Mouse (Mus musculus) gastrocnemius, postnatal 14 days (tissue): ENCODE measurements at regions not wholly inside any gene's neighbourhood (a gene's known extent, or its start where the extent isn't known, plus 50 kb on each side); places are given as distances from the start of the nearest gene placed in this dataset.

Experiments
- DNase-seq: peaks from one replicate; pipeline ENCODE4 v3.0.0; 2021; ENCODE audit warnings: mixed read lengths
- intact Hi-C: fragments of 180-260 bp; cut with DNase I; formaldehyde crosslinking; loops from one replicate; pipeline ENCODE4 v1.15.1; 2025; ENCODE audit warnings: low total_unique reads

GRCm38 (mm10) chr3:128518806-128519205, 622.7 kb upstream of the Fam241a start:
- intact Hi-C loops: no loop called here
- DNase-seq: no peak

- DNase-seq: no peak
- intact Hi-C loops: loop anchor here (10.0 kb wide), 1 partner anchor 734 kb away; no protein-coding TSS in a partner anchor
Measured at GRCm38 (mm10) chr3:128471111-128471510, 575.0 kb upstream of the Fam241a start.

DNA sequence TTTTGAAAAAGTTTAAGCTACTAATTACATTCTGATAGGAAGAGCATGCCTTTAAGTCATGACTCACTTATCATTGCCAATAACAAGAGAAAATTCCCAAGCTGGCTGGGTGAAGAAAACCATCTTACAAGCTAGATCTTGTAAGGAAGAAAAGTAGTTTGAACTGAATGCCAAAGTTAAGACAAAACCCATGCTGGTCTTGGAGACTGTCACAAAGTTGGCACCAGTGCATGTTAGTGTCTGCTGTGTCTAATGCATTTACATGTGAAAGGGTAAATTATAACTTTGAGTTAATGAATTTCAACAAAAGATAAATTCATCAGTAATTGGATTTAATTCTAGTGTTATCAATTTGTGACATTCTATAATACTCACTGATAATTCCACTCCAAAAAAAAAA, 533.6 kb upstream of the Fam241a start:
- intact Hi-C loops: no loop called here
- no peak for DNase-seq

GRCm38 (mm10) chr3:128415568-128415967, 519.4 kb upstream of the Fam241a start:
- intact Hi-C loops: no loop called here
- DNase-seq: no peak

- no peak for DNase-seq
- intact Hi-C loops: no loop called here
Measured at GRCm38 (mm10) chr3:128413481-128413880, 517.4 kb upstream of the Fam241a start.

GRCm38 (mm10) chr3:128412157-128412556, 516.0 kb upstream of the Fam241a start:
- intact Hi-C loops: no loop called here
- DNase-seq: no peak

DNA sequence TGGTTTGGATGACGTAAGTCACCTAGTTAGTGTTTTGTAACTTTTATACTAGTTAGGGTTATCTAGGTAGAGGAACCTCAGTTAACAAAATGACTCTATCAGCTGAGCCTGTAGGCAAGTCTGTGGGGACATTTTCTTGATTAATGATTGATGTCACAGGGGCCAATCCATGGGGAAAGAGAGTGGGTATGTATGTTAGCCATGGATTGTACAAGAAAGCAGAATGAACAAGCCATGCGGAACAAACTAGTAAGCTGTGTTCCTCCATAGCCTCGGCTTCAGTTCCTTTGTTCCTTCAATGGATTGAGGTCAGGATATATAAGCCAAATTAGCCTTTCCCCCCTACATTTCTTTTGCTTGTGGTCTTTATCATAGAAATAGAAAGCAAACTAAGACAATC, 498.7 kb upstream of the Fam241a start:
- DNase-seq: no peak
- intact Hi-C loops: no loop called here

DNA sequence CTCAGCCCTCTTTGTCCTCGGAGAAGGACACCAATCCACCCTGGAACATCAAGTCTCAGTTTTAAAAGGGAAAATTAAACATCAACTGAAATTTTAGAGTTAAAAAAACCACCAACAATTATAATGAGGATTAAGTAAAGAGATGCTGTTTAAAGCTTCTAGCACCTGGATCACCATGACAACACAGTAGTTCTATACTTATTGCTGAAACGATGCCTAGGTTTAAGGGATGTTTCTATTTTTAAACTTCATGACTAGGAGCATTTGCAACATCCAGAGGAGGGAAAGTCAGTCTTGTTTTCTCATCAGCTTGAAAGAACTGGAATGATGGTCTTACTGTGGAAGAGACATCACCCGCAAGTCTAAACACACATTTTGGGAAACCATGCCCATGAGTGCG, 484.5 kb upstream of the Fam241a start:
- intact Hi-C loops: no loop called here
- no peak for DNase-seq

- DNase-seq: no peak
- intact Hi-C loops: no loop called here
Measured at GRCm38 (mm10) chr3:128369521-128370127, 473.5 kb upstream of the Fam241a start.

DNA sequence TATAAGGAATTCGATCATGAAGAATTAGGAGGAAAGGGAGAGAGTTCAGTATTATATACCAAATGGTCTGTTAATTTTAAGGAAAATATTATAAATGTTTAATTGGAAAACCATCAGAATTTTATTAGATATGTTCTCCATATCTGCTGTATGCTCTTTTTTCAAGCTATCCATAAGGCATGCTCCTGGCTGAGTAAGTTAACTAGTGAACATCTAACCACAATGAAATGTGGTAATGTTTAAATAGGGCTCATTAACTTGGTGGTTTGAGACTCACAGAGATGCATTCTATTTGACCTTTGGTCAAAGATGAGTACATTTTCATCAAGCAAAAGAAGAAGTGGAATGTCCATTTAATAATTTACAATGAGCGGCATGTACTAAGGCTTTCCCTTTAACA, 466.2 kb upstream of the Fam241a start:
- intact Hi-C loops: no loop called here

GRCm38 (mm10) chr3:128349123-128349522, 453.0 kb upstream of the Fam241a start:
- intact Hi-C loops: loop anchor here (5.0 kb wide), 1 partner anchor 853 kb away; no protein-coding TSS in a partner anchor
- DNase-seq: peak; percentile 7

More for the DNA sequence above, 466.2 kb upstream of the Fam241a start:
- no peak for DNase-seq

GRCm38 (mm10) chr3:128347782-128348574, 451.9 kb upstream of the Fam241a start:
- intact Hi-C loops: loop anchor here (5.0 kb wide), 1 partner anchor 854 kb away; no protein-coding TSS in a partner anchor

GRCm38 (mm10) chr3:128337508-128337907, 441.4 kb upstream of the Fam241a start:
- DNase-seq: no peak
- intact Hi-C loops: loop anchor here (10.0 kb wide), 1 partner anchor 333 kb away; no protein-coding TSS in a partner anchor

More at GRCm38 (mm10) chr3:128347782-128348574, 451.9 kb upstream of the Fam241a start:
- DNase-seq: no peak

GRCm38 (mm10) chr3:128337031-128337430, 440.9 kb upstream of the Fam241a start:
- intact Hi-C loops: loop anchor here (10.0 kb wide), 1 partner anchor 332 kb away; no protein-coding TSS in a partner anchor
- DNase-seq: peak; percentile 54

- intact Hi-C loops: no loop called here
- DNase-seq: no peak
Measured at GRCm38 (mm10) chr3:128327677-128328076, 431.6 kb upstream of the Fam241a start.

DNA sequence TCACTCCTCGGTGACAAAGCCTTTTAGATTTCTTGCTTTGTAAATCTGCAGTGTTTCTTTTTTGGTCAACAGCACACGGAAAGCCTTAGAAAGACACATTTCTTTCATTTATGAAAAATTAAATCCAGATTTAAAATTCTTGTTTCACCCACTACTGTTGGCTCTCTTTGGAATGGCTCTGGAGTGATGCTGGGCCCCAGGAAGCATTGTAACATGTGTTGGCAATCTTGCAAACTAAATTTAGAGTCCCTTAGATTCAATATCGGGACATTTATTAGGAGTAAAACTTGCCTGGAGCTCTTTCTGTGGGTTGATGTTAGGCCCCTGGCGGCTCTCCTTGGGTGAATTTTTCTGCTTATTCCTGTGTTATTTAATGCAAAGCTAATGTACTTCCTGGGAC, 405.2 kb upstream of the Fam241a start:
- intact Hi-C loops: no loop called here
- no peak for DNase-seq

DNA sequence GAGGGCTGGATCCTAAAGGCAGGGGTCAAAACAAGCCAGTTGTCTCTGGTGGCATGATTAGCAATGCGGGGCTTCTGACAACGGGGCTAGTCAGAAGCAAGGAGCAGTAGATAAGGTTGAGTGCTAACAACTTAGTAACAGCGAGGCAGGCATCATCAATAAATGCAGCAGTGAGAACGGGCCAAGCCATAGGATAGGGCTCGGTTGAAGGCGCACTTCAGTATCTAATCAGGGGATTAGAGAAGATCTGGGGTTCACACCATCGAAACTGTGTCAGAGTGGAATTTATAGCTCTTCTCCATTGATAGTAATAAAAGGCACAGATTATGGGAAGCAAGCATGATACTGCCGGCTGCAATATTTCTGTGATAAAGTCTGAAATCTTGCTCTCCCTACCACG, 402.0 kb upstream of the Fam241a start:
- no peak for DNase-seq
- intact Hi-C loops: no loop called here

GRCm38 (mm10) chr3:128287846-128288245, 391.7 kb upstream of the Fam241a start:
- intact Hi-C loops: no loop called here
- DNase-seq: no peak

DNA sequence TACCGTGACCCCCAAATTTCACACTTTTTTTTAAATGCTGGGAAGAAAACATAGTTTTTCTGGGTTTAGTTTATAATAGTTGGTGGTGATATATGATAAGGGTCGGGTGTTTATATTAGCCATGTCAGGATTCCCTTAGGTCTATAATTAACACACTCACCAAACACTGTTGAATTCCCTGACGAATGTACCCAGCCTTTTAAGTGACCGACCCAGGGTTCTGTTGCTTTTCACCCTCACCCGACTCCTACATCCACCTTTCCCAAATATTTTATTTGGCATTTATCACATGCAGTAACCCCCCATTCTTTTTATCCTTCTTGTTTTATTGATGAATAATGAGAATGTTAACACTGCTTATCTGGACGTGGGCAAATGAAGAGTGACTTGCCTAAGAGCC, 389.1 kb upstream of the Fam241a start:
- DNase-seq: no peak
- intact Hi-C loops: no loop called here

DNA sequence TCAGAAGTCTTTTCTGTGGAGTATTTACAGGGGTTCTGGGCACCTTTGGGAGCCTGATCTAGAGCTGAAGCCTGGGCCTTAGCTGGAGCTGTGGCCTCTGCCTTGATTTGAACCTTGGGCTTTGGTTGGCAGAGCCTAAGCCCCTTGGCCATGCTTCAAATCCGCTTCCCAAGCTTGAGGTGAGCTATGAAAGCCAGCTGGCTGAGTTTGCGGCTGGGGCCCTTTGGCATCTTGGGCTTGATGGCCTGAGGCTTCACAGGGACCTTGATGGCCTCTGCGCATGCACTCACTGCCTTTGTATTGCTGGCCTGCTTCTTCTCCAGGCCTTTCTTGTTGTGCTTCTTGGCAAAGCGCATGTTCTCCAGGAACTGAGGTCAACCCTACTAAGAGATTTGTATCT, 384.5 kb upstream of the Fam241a start:
- intact Hi-C loops: no loop called here
- no peak for DNase-seq

- DNase-seq: no peak
- intact Hi-C loops: no loop called here
Measured at GRCm38 (mm10) chr3:128270576-128270975, 374.5 kb upstream of the Fam241a start.
